Mouse (Mus musculus): ENCODE data around the gene Themis3.

Gene Themis3

GRCm38 (mm10) chr17:66594435-66594834 lies at the start of gene Themis3:
Gene Themis3, minus strand, starts transcription at chr17:66594621.
- DNase-seq: peak in 1 of 2 experiments; percentile 2

GRCm38 (mm10) chr17:66637951-66638722 lies 43.7 kb upstream of the Themis3 start:
- no peak for DNase-seq

GRCm38 (mm10) chr17:66619996-66620656 lies 25.7 kb upstream of the Themis3 start:
- no peak for DNase-seq

- DNase-seq: no peak
Observed at GRCm38 (mm10) chr17:66619255-66619826, 24.9 kb upstream of the Themis3 start.

- no peak for DNase-seq
Observed at GRCm38 (mm10) chr17:66610032-66610431, 15.6 kb upstream of the Themis3 start.

GRCm38 (mm10) chr17:66604931-66605330 lies 10.5 kb upstream of the Themis3 start:
- no peak for DNase-seq

- DNase-seq: no peak
Observed at GRCm38 (mm10) chr17:66601171-66601570, 6.8 kb upstream of the Themis3 start.

- no peak for DNase-seq
Observed at GRCm38 (mm10) chr17:66595867-66596266, 1.4 kb upstream of the Themis3 start.

GRCm38 (mm10) chr17:66595256-66595655 lies 835 bp upstream of the Themis3 start:
- DNase-seq: no peak

GRCm38 (mm10) chr17:66590353-66591075 lies 3.9 kb downstream of the Themis3 start:
- peak in 1 of 2 experiments; percentile 9 for DNase-seq

- no peak for DNase-seq
Observed at GRCm38 (mm10) chr17:66589864-66590263, 4.6 kb downstream of the Themis3 start.

- DNase-seq: no peak
Observed at GRCm38 (mm10) chr17:66586741-66587140, 7.7 kb downstream of the Themis3 start.

- DNase-seq: no peak
Observed at GRCm38 (mm10) chr17:66586078-66586477, 8.3 kb downstream of the Themis3 start.

GRCm38 (mm10) chr17:66580990-66581389 lies 13.4 kb downstream of the Themis3 start:
- DNase-seq: no peak

GRCm38 (mm10) chr17:66578007-66578406 lies 16.4 kb downstream of the Themis3 start:
- peak; percentile 44 to 80 for DNase-seq

- DNase-seq: no peak
Observed at GRCm38 (mm10) chr17:66577507-66577906, 16.9 kb downstream of the Themis3 start.

- DNase-seq: peak; percentile 14 to 71
Observed at GRCm38 (mm10) chr17:66572677-66573060, 21.8 kb downstream of the Themis3 start.

GRCm38 (mm10) chr17:66571860-66572676 lies 22.4 kb downstream of the Themis3 start:
- no peak for DNase-seq

GRCm38 (mm10) chr17:66564213-66564612 lies 30.2 kb downstream of the Themis3 start:
- DNase-seq: peak; percentile 6 to 19

- DNase-seq: no peak
Observed at GRCm38 (mm10) chr17:66563551-66563950, 30.9 kb downstream of the Themis3 start.

- DNase-seq: no peak
Observed at GRCm38 (mm10) chr17:66561380-66561779, 33.0 kb downstream of the Themis3 start.

All from kidney, postnatal 36 days (tissue).